Mouse (Mus musculus) olfactory bulb, adult 2 months (tissue): ENCODE data around the gene Ifna14.

Experiments used
- CTCF ChIP-seq: fragments of 200-500 bp; IDR thresholded peaks from 2 replicates; pipeline ENCODE4 v1.5.1; 2012; ENCODE audit warnings: low read depth, mild to moderate bottlenecking, low read length, moderate library complexity; ENCODE audit not compliant: insufficient read depth
- POLR2A ChIP-seq: fragments of 200-500 bp; IDR thresholded peaks from 2 replicates; pipeline ENCODE4 v1.6.1; 2012; ENCODE audit warnings: mild to moderate bottlenecking, low read depth, low read length, moderate library complexity; ENCODE audit not compliant: insufficient read depth

GRCm38 (mm10) chr4:88571698-88572097, at the start of gene Ifna14:
- TF ChIP-seq CTCF (no peak), POLR2A (no peak)
